Mouse (Mus musculus) CH12.LX (cell line): Measurements from ENCODE around the gene Sap25. TPM values are rescaled to one million over a fixed set of nuclear protein-coding genes. Genes with fewer than 3 reads are reported as not detected.

Experiments used
- DNase-seq: peaks from one replicate; pipeline ENCODE4 v3.0.0-alpha.2; 2013; ENCODE audit errors: extremely low read depth
- H3K27ac ChIP-seq: 2 replicates; pipeline ENCODE4 v1.5.1; 2012; ENCODE audit warnings: low read depth, mild to moderate bottlenecking, control low read depth, moderate library complexity; ENCODE audit not compliant: insufficient read depth
- H3K27me3 ChIP-seq: replicated peaks from 2 replicates; pipeline ENCODE3; 2012; ENCODE audit warnings: inconsistent platforms
- H3K36me3 ChIP-seq, 2 experiments: replicated peaks in 1 of 2; 2 replicates each; pipeline versions ENCODE3 to v1.6.1; 2012; ENCODE audit warnings: inconsistent platforms in 1 of 2, low read length in 1 of 2, mild to moderate bottlenecking in 1 of 2, mixed read lengths in 1 of 2, moderate library complexity in 1 of 2; ENCODE audit not compliant: control insufficient read depth in 1 of 2, insufficient read depth in 1 of 2
- H3K4me1 ChIP-seq, 2 experiments: 2 replicates each; pipeline ENCODE4 v1.6.1; 2012; ENCODE audit warnings: inconsistent platforms in 1 of 2, moderate library complexity in 1 of 2; ENCODE audit not compliant: insufficient read depth in 2 of 2, control insufficient read depth in 1 of 2
- H3K4me2 ChIP-seq: 2 replicates; pipeline ENCODE4 v1.6.1; 2012; ENCODE audit warnings: low read depth, mild to moderate bottlenecking, control low read depth; ENCODE audit not compliant: poor library complexity, insufficient read depth, severe bottlenecking
- H3K4me3 ChIP-seq, 3 experiments: fragments of 150-350 bp in 1 of 3; sonication (generic) in 1 of 3; replicated peaks in 1 of 3; 2 replicates each; pipeline versions ENCODE3 to v1.5.1; 2011 to 2012; ENCODE audit warnings: low read depth in 2 of 3, low read length in 2 of 3, mild to moderate bottlenecking in 2 of 3, moderate library complexity in 2 of 3, control low read depth in 1 of 3, improper control_type of control experiment in 1 of 3, inconsistent platforms in 1 of 3, mixed read lengths in 1 of 3; ENCODE audit not compliant: poor library complexity in 1 of 3
- H3K79me2 ChIP-seq: replicated peaks from 2 replicates; pipeline ENCODE4 v1.6.1; 2012; ENCODE audit warnings: mild to moderate bottlenecking, moderate library complexity; ENCODE audit not compliant: control insufficient read depth, poor library complexity, insufficient read depth, severe bottlenecking; ENCODE audit errors: extremely low read depth
- H3K9ac ChIP-seq: 2 replicates; pipeline ENCODE4 v1.6.1; 2012; ENCODE audit warnings: low read depth, mild to moderate bottlenecking, control low read depth, moderate library complexity; ENCODE audit not compliant: insufficient read depth
- H3K9me3 ChIP-seq: replicated peaks from 2 replicates; pipeline ENCODE3; 2012; ENCODE audit warnings: low read length, inconsistent platforms, mixed read lengths
- CHD1 ChIP-seq: IDR thresholded peaks from 2 replicates; pipeline ENCODE4 v1.6.1; 2012; ENCODE audit warnings: low read depth, low read length, improper control_type of control experiment, inconsistent platforms
- CHD2 ChIP-seq: IDR thresholded peaks from 2 replicates; pipeline ENCODE4 v1.6.1; 2011; ENCODE audit warnings: low read length, improper control_type of control experiment
- CTCF ChIP-seq, 2 experiments: IDR thresholded peaks in 1 of 2; conservative IDR thresholded peaks in 1 of 2; 2 replicates each; pipeline ENCODE4 v1.5.1; 2011 to 2012; ENCODE audit warnings: low read depth in 2 of 2, low read length in 2 of 2, improper control_type of control experiment in 1 of 2, inconsistent platforms in 1 of 2, mild to moderate bottlenecking in 1 of 2, moderate library complexity in 1 of 2
- E2F4 ChIP-seq: IDR thresholded peaks from 2 replicates; pipeline ENCODE4 v1.6.1; 2011; ENCODE audit warnings: low read depth, low read length, improper control_type of control experiment; ENCODE audit not compliant: insufficient replicate concordance
- EP300 ChIP-seq: IDR thresholded peaks from 2 replicates; pipeline ENCODE4 v1.6.1; 2011; ENCODE audit warnings: low read length, improper control_type of control experiment
- IRF4 ChIP-seq: IDR thresholded peaks from 2 replicates; pipeline ENCODE4 v1.6.1; 2014; ENCODE audit warnings: low read depth, mild to moderate bottlenecking, inconsistent platforms, low read length, improper control_type of control experiment
- JUN ChIP-seq: IDR thresholded peaks from 2 replicates; pipeline ENCODE4 v1.6.1; 2011; ENCODE audit warnings: low read depth, mild to moderate bottlenecking, low read length, improper control_type of control experiment, moderate library complexity; ENCODE audit not compliant: insufficient read depth
- JUND ChIP-seq: conservative IDR thresholded peaks from 2 replicates; pipeline ENCODE4 v1.6.1; 2011; ENCODE audit warnings: low read depth, low read length, improper control_type of control experiment
- KAT2A ChIP-seq: IDR thresholded peaks from 2 replicates; pipeline ENCODE4 v1.6.1; 2012; ENCODE audit warnings: low read length, improper control_type of control experiment, inconsistent platforms; ENCODE audit not compliant: insufficient replicate concordance
- MAX ChIP-seq: IDR thresholded peaks from 2 replicates; pipeline ENCODE4 v1.6.1; 2011; ENCODE audit warnings: low read length, improper control_type of control experiment
- MAZ ChIP-seq: IDR thresholded peaks from 2 replicates; pipeline ENCODE4 v1.6.1; 2012; ENCODE audit warnings: low read depth, mild to moderate bottlenecking, inconsistent platforms, low read length, improper control_type of control experiment, moderate library complexity
- MEF2A ChIP-seq: IDR thresholded peaks from 2 replicates; pipeline ENCODE4 v1.6.1; 2014; ENCODE audit warnings: low read depth, mild to moderate bottlenecking, inconsistent platforms, low read length, improper control_type of control experiment, borderline replicate concordance
- PAX5 ChIP-seq: IDR thresholded peaks from 2 replicates; pipeline ENCODE4 v1.6.1; 2012; ENCODE audit warnings: low read length, inconsistent platforms, mixed read lengths
- POLR2A ChIP-seq: IDR thresholded peaks from 2 replicates; pipeline ENCODE4 v1.6.1; 2011; ENCODE audit warnings: low read depth, mild to moderate bottlenecking, improper control_type of control experiment, low read length
- POLR2AphosphoS2 ChIP-seq: IDR thresholded peaks from 2 replicates; pipeline ENCODE4 v1.6.1; 2011; ENCODE audit warnings: low read depth, low read length, improper control_type of control experiment
- RAD21 ChIP-seq: IDR thresholded peaks from 2 replicates; pipeline ENCODE4 v1.6.1; 2011; ENCODE audit warnings: low read depth, mild to moderate bottlenecking, low read length, improper control_type of control experiment, moderate library complexity
- SIN3A ChIP-seq: IDR thresholded peaks from 2 replicates; pipeline ENCODE4 v1.6.1; 2012; ENCODE audit warnings: low read length, improper control_type of control experiment, inconsistent platforms
- SMC3 ChIP-seq: IDR thresholded peaks from 2 replicates; pipeline ENCODE4 v1.6.1; 2011; ENCODE audit warnings: low read depth, low read length, improper control_type of control experiment
- TBP ChIP-seq: conservative IDR thresholded peaks from 2 replicates; pipeline ENCODE4 v1.6.1; 2011; ENCODE audit warnings: low read depth, low read length, improper control_type of control experiment
- TCF12 ChIP-seq: IDR thresholded peaks from 2 replicates; pipeline ENCODE4 v1.6.1; 2014; ENCODE audit warnings: low read depth, mild to moderate bottlenecking, inconsistent platforms, low read length, improper control_type of control experiment
- USF1 ChIP-seq: IDR thresholded peaks from 2 replicates; pipeline ENCODE4 v1.6.1; 2014; ENCODE audit warnings: low read depth, mild to moderate bottlenecking, inconsistent platforms, low read length, improper control_type of control experiment
- USF2 ChIP-seq: conservative IDR thresholded peaks from 2 replicates; pipeline ENCODE4 v1.6.1; 2011; ENCODE audit warnings: low read depth, low read length, improper control_type of control experiment
- dilution Hi-C: fragments of 300-500 bp; cut with MboI; formaldehyde crosslinking; loops from 2 replicates; pipeline ENCODE4 v1.14.3; 2020; ENCODE audit warnings: low sequenced_read_pairs; ENCODE audit not compliant: extremely low pct_unique_long_range_greater_than_20kb, extremely low pct_ligation_motif_present
- in situ Hi-C: fragments of 300-500 bp; cut with MboI; formaldehyde crosslinking; loops from 3 replicates; pipeline ENCODE4 v1.14.3; 2019; ENCODE audit warnings: low sequenced_read_pairs, low pct_ligation_motif_present, low pct_unique_long_range_greater_than_20kb, mixed read lengths
- polyA plus RNA-seq: library from polyadenylated mRNA; unstranded; fragments of >175 nt; gene quantifications from 2 replicates; pipeline ENCODE4 v1.2.1, GENCODE M21; 2012; ENCODE audit warnings: low read depth; ENCODE audit not compliant: insufficient read length
- total RNA-seq, 2 experiments: library from RNA; depleted of rRNA; stranded (reverse); fragments of 300-350 nt in 1 of 2; fragments of >200 nt in 1 of 2; gene quantifications; 2 replicates each; pipeline ENCODE4 v1.2.3; 2012 to 2014

Sap25 gene
- 2.2 and 2.4 TPM in 2 replicates for total RNA-seq (2012; rRNA removed)
- total RNA-seq (2014; rRNA removed) = 0.72 and 2.1 TPM in 2 replicates
- 12.1 and 16.6 TPM in 2 replicates for polyA plus RNA-seq

- Histone ChIP-seq H3K27ac (no peak within 1 kb of the TSS), H3K27me3 (no peaks in the 10 kb centered on the region), H3K4me1 (peaks cover 3 to 25% of the 10 kb centered on the region in 2 experiments; a peak in 3 of 4 replicates), H3K9ac (no peak within 1 kb of the TSS), H3K79me2 (no peaks in the 10 kb centered on the region), H3K9me3 (no peaks in the 10 kb centered on the region), H3K4me2 (no peak within 1 kb of the TSS), H3K36me3 (peaks cover 66 to 79% of the 10 kb centered on the region in 2 experiments)
- no peak for DNase-seq
- in situ Hi-C loops = no loop called here
- dilution Hi-C loops = no loop called here
- TF ChIP-seq IRF4 (no peak), SMC3 (peak; percentile 39), CTCF (conservative IDR thresholded peaks at IDR 0.05 in 1 of 2, IDR thresholded peaks at IDR 0.05 in 1 of 2; ENCODE audit: low read depth in 2 of 2, low read length in 2 of 2) (peak in 1 of 2 experiments; percentile 47; a peak in 2 of 4 replicates)
- TF ChIP-seq, all 38 proteins: peak for 2
- H3K4me3 ChIP-seq = no peak within 1 kb of the TSS
Measured at GRCm38 (mm10) chr5:137641054-137641453, at the start of gene Sap25. Gene Sap25 (plus strand): TSS chr5:137641334.

- Histone ChIP-seq H3K9me3 (no peaks in the 10 kb centered on the region), H3K79me2 (no peaks in the 10 kb centered on the region), H3K4me1 (peaks cover 8 to 13% of the 10 kb centered on the region in 2 experiments), H3K36me3 (peaks cover 12 to 22% of the 10 kb centered on the region in 2 experiments), H3K4me3 (no peak overlapping the region), H3K27ac (no peak overlapping the region), H3K27me3 (no peaks in the 10 kb centered on the region), H3K4me2 (no peak overlapping the region), H3K9ac (no peak overlapping the region)
- no peak for TF ChIP-seq USF2
- TF ChIP-seq USF1 = no peak
- no peak for TF ChIP-seq CTCF (conservative IDR thresholded peaks at IDR 0.05 in 1 of 2, IDR thresholded peaks at IDR 0.05 in 1 of 2; ENCODE audit: low read depth in 2 of 2, low read length in 2 of 2)
- TF ChIP-seq MEF2A = no peak
- no peak for TF ChIP-seq E2F4
- TF ChIP-seq POLR2A = no peak
- TF ChIP-seq POLR2AphosphoS2 = no peak
- no peak for TF ChIP-seq SIN3A
- TF ChIP-seq JUN = no peak
- TF ChIP-seq EP300 = no peak
- no peak for DNase-seq
- dilution Hi-C loops (no loop called here), in situ Hi-C loops (no loop called here)
Measured at GRCm38 (mm10) chr5:137595921-137596320, 45.2 kb upstream of the Sap25 start.

- peaks cover 8 to 13% of the 10 kb centered on the region in 2 experiments for H3K4me1 ChIP-seq
- H3K9ac ChIP-seq = no peak overlapping the region
- dilution Hi-C loops = no loop called here
Measured at GRCm38 (mm10) chr5:137596601-137597261, 44.4 kb upstream of the Sap25 start.

More at GRCm38 (mm10) chr5:137596601-137597261, 44.4 kb upstream of the Sap25 start:
- Histone ChIP-seq H3K4me3 (no peak overlapping the region), H3K9me3 (no peaks in the 10 kb centered on the region), H3K27me3 (no peaks in the 10 kb centered on the region), H3K36me3 (peaks cover 12 to 22% of the 10 kb centered on the region in 2 experiments), H3K27ac (no peak overlapping the region), H3K4me2 (no peak overlapping the region), H3K79me2 (no peaks in the 10 kb centered on the region)
- no peak for DNase-seq
- in situ Hi-C loops = no loop called here
- TF ChIP-seq PAX5 (no peak), TBP (no peak), MAX (no peak), SIN3A (no peak), TCF12 (no peak), CHD2 (no peak), MAZ (no peak), CHD1 (no peak), JUND (no peak), KAT2A (no peak), RAD21 (no peak)
